Mouse (Mus musculus): Measurements from ENCODE around the gene Cdcp2. TPM values are rescaled to one million over a fixed set of nuclear protein-coding genes. Genes with fewer than 3 reads are reported as not detected.

Cdcp2 gene
- total and polyA plus RNA-seq, 3 experiments, result not detected

DNA sequence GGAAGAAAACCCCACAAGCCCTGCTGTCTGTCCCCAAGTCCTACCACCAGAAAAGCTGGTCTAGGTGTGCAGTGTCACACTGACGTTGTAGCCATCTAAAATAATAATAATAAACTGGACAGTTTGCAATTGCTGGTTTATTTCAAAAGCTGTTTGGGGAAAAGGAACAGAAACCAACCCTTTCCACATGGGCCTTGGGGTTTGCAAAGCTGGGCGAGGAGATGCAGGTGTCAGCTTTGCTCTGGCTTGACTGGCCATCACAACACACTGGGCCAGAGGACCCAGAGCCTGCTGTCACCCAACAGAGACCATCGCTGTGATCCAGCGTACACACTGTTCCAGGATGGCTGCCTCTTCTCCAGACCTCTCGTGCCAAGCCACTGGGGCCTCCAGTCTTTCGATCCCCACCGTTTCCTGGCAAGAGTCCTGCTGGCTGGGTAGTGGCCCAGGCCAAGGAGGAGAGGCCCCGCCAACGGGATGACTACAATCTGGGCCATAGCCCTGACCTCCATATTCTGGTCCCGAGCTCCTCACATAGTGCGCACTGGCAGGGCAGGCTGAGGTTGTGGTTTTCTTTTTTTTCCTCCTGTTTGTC is 48.0 kb upstream of the Cdcp2 start:
- no peak for DNase-seq (ENCODE audit: low read depth, low spot score)
- no peak overlapping the region for H3K4me3 ChIP-seq (ENCODE audit: control insufficient read depth in 1 of 2, insufficient read depth in 1 of 2, low read depth in 2 of 2, low read length in 2 of 2)
- no peak overlapping the region for H3K27ac ChIP-seq (ENCODE audit: control insufficient read depth, low read depth, low read length)
- H3K9me3 ChIP-seq (replicated peaks; ENCODE audit: insufficient read depth, low read length), result no peaks in the 10 kb centered on the region
- no peaks in the 10 kb centered on the region for H3K79me2 ChIP-seq (ENCODE audit: control insufficient read depth, insufficient read depth, low read length, poor library complexity)
- no peak for TF ChIP-seq GABPA (IDR thresholded peaks at IDR 0.05; ENCODE audit: low read depth, low read length)
- no peak for TF ChIP-seq CHD1 (IDR thresholded peaks at IDR 0.05; ENCODE audit: low read depth, low read length)
- H3K4me1 ChIP-seq (ENCODE audit: control insufficient read depth in 1 of 2, insufficient read depth in 2 of 2, low read length in 2 of 2), result no peaks in the 10 kb centered on the region
- no peaks in the 10 kb centered on the region for H3K27me3 ChIP-seq (ENCODE audit: control insufficient read depth in 1 of 2, insufficient read depth in 2 of 2, low read length in 2 of 2)
- no peak overlapping the region for H3K9ac ChIP-seq (ENCODE audit: control insufficient read depth, low read depth, low read length, poor library complexity, severe bottlenecking)
- H3K36me3 ChIP-seq (ENCODE audit: control insufficient read depth in 1 of 2, insufficient read depth in 2 of 2, low read length in 2 of 2), result peaks cover 0 to 2% of the 10 kb centered on the region in 2 experiments; a peak in 1 of 4 replicates

DNA sequence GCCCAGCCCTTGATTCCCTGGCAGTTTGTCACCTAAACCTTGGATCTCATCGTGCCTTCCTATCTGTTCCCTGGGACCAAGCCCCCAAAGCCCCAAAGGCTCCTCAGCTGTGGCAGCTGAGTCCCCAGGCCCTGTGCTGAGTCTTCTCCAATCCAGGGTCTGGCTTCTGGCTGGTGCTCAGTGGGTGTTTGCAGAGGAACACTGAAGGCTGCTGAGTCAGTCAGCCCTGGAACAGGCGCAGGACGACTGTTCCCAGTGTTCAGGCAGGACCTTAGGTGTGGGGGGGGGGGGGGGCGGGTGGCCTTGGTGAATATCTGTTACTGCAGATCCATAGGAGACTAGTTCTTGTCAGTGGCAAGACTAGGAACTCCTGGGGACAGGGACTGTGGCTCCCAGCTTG is 44.8 kb upstream of the Cdcp2 start:
- H3K9ac ChIP-seq (ENCODE audit: control insufficient read depth, low read depth, low read length, poor library complexity, severe bottlenecking), result no peak overlapping the region
- no peak overlapping the region for H3K27ac ChIP-seq (ENCODE audit: control insufficient read depth, low read depth, low read length)
- no peak overlapping the region for H3K4me3 ChIP-seq (ENCODE audit: control insufficient read depth in 1 of 2, insufficient read depth in 1 of 2, low read depth in 2 of 2, low read length in 2 of 2)
- no peaks in the 10 kb centered on the region for H3K79me2 ChIP-seq (ENCODE audit: control insufficient read depth, insufficient read depth, low read length, poor library complexity)
- H3K36me3 ChIP-seq (ENCODE audit: control insufficient read depth in 1 of 2, insufficient read depth in 2 of 2, low read length in 2 of 2), result no peaks in the 10 kb centered on the region
- H3K27me3 ChIP-seq (ENCODE audit: control insufficient read depth in 1 of 2, insufficient read depth in 2 of 2, low read length in 2 of 2), result no peaks in the 10 kb centered on the region
- no peak for DNase-seq (ENCODE audit: low read depth, low spot score)
- no peak for TF ChIP-seq HCFC1 (IDR thresholded peaks at IDR 0.05; ENCODE audit: low read depth, low read length)
- TF ChIP-seq ZC3H11A (IDR thresholded peaks at IDR 0.05; ENCODE audit: low read depth, low read length), result no peak
- no peak for TF ChIP-seq EP300 (IDR thresholded peaks at IDR 0.05; ENCODE audit: low read depth in 1 of 2, low read length in 2 of 2)
- no peak for TF ChIP-seq BHLHE40 (IDR thresholded peaks at IDR 0.05; ENCODE audit: borderline replicate concordance, low read depth, low read length)
- TF ChIP-seq E2F4 (IDR thresholded peaks at IDR 0.05; ENCODE audit: borderline replicate concordance, low read depth, low read length), result no peak
- TF ChIP-seq ETS1 (IDR thresholded peaks at IDR 0.05; ENCODE audit: low read depth, low read length), result no peak
- no peak for TF ChIP-seq SIN3A (IDR thresholded peaks at IDR 0.05; ENCODE audit: low read length)
- no peak for TF ChIP-seq POLR2AphosphoS5 (IDR thresholded peaks at IDR 0.05; ENCODE audit: borderline replicate concordance, low read depth, low read length)
- TF ChIP-seq TAL1 (IDR thresholded peaks at IDR 0.05; ENCODE audit: low read length), result no peak
- no peak for TF ChIP-seq MAZ (IDR thresholded peaks at IDR 0.05; ENCODE audit: low read depth, low read length)
- no peak for TF ChIP-seq NELFE (IDR thresholded peaks at IDR 0.05; ENCODE audit: low read depth, low read length)
- TF ChIP-seq MYB (IDR thresholded peaks at IDR 0.05; ENCODE audit: low read depth, low read length), result no peak
- TF ChIP-seq CHD1 (IDR thresholded peaks at IDR 0.05; ENCODE audit: low read depth, low read length), result no peak
- TF ChIP-seq JUND (IDR thresholded peaks at IDR 0.05; ENCODE audit: low read depth, low read length), result no peak
- H3K4me1 ChIP-seq (ENCODE audit: control insufficient read depth in 1 of 2, insufficient read depth in 2 of 2, low read length in 2 of 2), result no peaks in the 10 kb centered on the region
- no peaks in the 10 kb centered on the region for H3K9me3 ChIP-seq (replicated peaks; ENCODE audit: insufficient read depth, low read length)
